ENCODE assay signal across 11 mouse cellular contexts in genomic region chr6:38949683-38950161, GRCm38 (mm10).
DNase-seq lines count a peak whose midpoint lies in the region; ATAC-seq and TF ChIP-seq lines count a peak whose summit lies in the region.
"Had no signal": no experiment of that assay in that cellular context is flagged by ENCODE, and none has a peak within 500 bp of the region (broad histone marks: within the 10 kb centered on the region; RNA-seq: fewer than 3 reads in every experiment).

No protein-coding gene starts in this region.

- no peaks in the 10 kb centered on the region for H3K9me3 ChIP-seq in intestine, postnatal 0 days (ENCODE audit: control insufficient read depth)
- no peaks in the 10 kb centered on the region for H3K9me3 ChIP-seq in liver, postnatal 0 days (ENCODE audit: low read length)
- H3K9me3 ChIP-seq: embryonic facial prominence, embryonic 10.5 days had no signal

- 57% methylated on average over 5 of the region's 5 CpGs for WGBS in intestine, postnatal 0 days
- 22% methylated on average over 5 of the region's 5 CpGs for WGBS in liver, postnatal 0 days (ENCODE audit: insufficient replicate concordance)

- ATAC-seq in intestine, postnatal 0 days, result no peak
- ATAC-seq in liver, postnatal 0 days, result peak; percentile 84
- ATAC-seq: midbrain, embryonic 16.5 days; Patski had no signal

- H3K4me3 ChIP-seq in intestine, postnatal 0 days (ENCODE audit: low read depth, low read length), result no peak overlapping the region
- H3K4me3 ChIP-seq in liver, postnatal 0 days (ENCODE audit: low read depth, low read length), result no peak overlapping the region
- H3K4me3 ChIP-seq: embryonic facial prominence, embryonic 10.5 days had no signal

- H3K4me2 ChIP-seq in intestine, postnatal 0 days (replicated peaks; ENCODE audit: low read depth), result no peak overlapping the region
- H3K4me2 ChIP-seq in liver, postnatal 0 days (ENCODE audit: low read depth, low read length), result no peak overlapping the region

- H3K27me3 ChIP-seq in intestine, postnatal 0 days (replicated peaks; ENCODE audit: control insufficient read depth, insufficient read depth, low read length), result no peaks in the 10 kb centered on the region
- H3K27me3 ChIP-seq in liver, postnatal 0 days (ENCODE audit: insufficient read depth, low read length), result no peaks in the 10 kb centered on the region
- H3K27me3 ChIP-seq: Patski had no signal

- intact Hi-C loops in left cerebral cortex, postnatal 4 days (cut with DNase I), result no loop called here

- H3K9ac ChIP-seq in intestine, postnatal 0 days (ENCODE audit: low read depth, low read length), result no peak overlapping the region
- no peak overlapping the region for H3K9ac ChIP-seq in liver, postnatal 0 days (replicated peaks)

- H3K27ac ChIP-seq in intestine, postnatal 0 days (ENCODE audit: low read depth, low read length), result no peak overlapping the region; the same call in 1 of the 2 replicates
- H3K27ac ChIP-seq in liver, postnatal 0 days (ENCODE audit: low read depth), result peak overlapping the region; percentile 58
- H3K27ac ChIP-seq: embryonic facial prominence, embryonic 10.5 days had no signal

- H3K36me3 ChIP-seq in intestine, postnatal 0 days (ENCODE audit: control insufficient read depth, insufficient read depth), result no peaks in the 10 kb centered on the region
- no peaks in the 10 kb centered on the region for H3K36me3 ChIP-seq in liver, postnatal 0 days (replicated peaks; ENCODE audit: insufficient read depth, low read length)
- H3K36me3 ChIP-seq: embryonic facial prominence, embryonic 10.5 days had no signal

- peak; percentile 23; the same call in 1 of the 2 replicates for TF ChIP-seq CTCF in intestine, postnatal 0 days (IDR thresholded peaks at IDR 0.05; ENCODE audit: low read depth)
- no peak; the same call in 1 of the 2 replicates for TF ChIP-seq CTCF in liver, postnatal 0 days (IDR thresholded peaks at IDR 0.05; ENCODE audit: low read depth)

- peak; percentile 30; the same call in 1 of the 2 replicates for TF ChIP-seq EP300 in liver, postnatal 0 days (IDR thresholded peaks at IDR 0.05; ENCODE audit: low read depth)

- H3K4me1 ChIP-seq in intestine, postnatal 0 days (replicated peaks; ENCODE audit: control insufficient read depth, insufficient read depth, low read length), result no peaks in the 10 kb centered on the region; the same call in 1 of the 2 replicates
- peaks cover 29% of the 10 kb centered on the region for H3K4me1 ChIP-seq in liver, postnatal 0 days (ENCODE audit: insufficient read depth)
- H3K4me1 ChIP-seq: embryonic facial prominence, embryonic 10.5 days had no signal

- DNase-seq in NIH3T3 (ENCODE audit: low read depth), result peak; percentile 55
- DNase-seq in embryo, embryonic 10.5 days (ENCODE audit: low spot score), result peak; percentile 16
- no peak for DNase-seq in liver, postnatal 0 days
- no peak for DNase-seq in urinary bladder, postnatal 10 days (ENCODE audit: low spot score)
- no peak for DNase-seq in cerebellum, adult 9-11 months
- no peak for DNase-seq in layer of hippocampus, postnatal 36 days
- no peak for DNase-seq in left cerebral cortex, postnatal 4 days

Comparison
In these comparisons a context has a peak if more than half of its experiments do, and no peak if none do; other contexts are left out.
1. DNase-seq: peak in NIH3T3 (single experiment) and embryo, embryonic 10.5 days (single experiment); none in liver, postnatal 0 days (single experiment), urinary bladder, postnatal 10 days (single experiment), cerebellum, adult 9-11 months (single experiment), layer of hippocampus, postnatal 36 days (0 of 2) and left cerebral cortex, postnatal 4 days (single experiment).